Mouse (Mus musculus) left cerebral cortex, adult 2 months (tissue): ENCODE measurements around the gene Olfr412. TPM values are rescaled to one million over a fixed set of nuclear protein-coding genes. Genes with fewer than 3 reads are reported as not detected.

Experiments used
- DNase-seq, 2 experiments: peaks; one replicate each; pipeline ENCODE4 v3.0.0; 2021 to 2022; ENCODE audit warnings: low spot score in 2 of 2, mixed read lengths in 1 of 2; ENCODE audit errors: extremely low spot score in 1 of 2
- H3K27ac ChIP-seq: fragments of 200-600 bp; 2 replicates; pipeline ENCODE4 v1.8.1; 2022
- H3K4me3 ChIP-seq: fragments of 200-600 bp; 2 replicates; pipeline ENCODE4 v1.8.1; 2022
- CTCF ChIP-seq: fragments of 200-600 bp; IDR thresholded peaks from 2 replicates; pipeline ENCODE4 v1.8.1; 2022; ENCODE audit warnings: antibody characterized with exemption, mild to moderate bottlenecking, moderate library complexity
- intact Hi-C: fragments of 180-260 bp; cut with DNase I; formaldehyde crosslinking; loops from one replicate; pipeline ENCODE4 v1.15.1; 2025
- total RNA-seq, 2 experiments: library from RNA; stranded (reverse); gene quantifications; 2 replicates each; pipeline ENCODE4 v1.2.3; 2021

The Olfr412 gene
- total RNA-seq, 2 experiments from 2014 or later = not detected

GRCm38 (mm10) chr11:74393489-74393888 lies 31.6 kb downstream of the Olfr412 start:
- Histone ChIP-seq H3K27ac (no peak overlapping the region), H3K4me3 (no peak overlapping the region)
- intact Hi-C loops = no loop called here
- TF ChIP-seq CTCF = no peak
- no peak for DNase-seq

GRCm38 (mm10) chr11:74395583-74395982 lies 33.7 kb downstream of the Olfr412 start:
- Histone ChIP-seq H3K4me3 (no peak overlapping the region), H3K27ac (no peak overlapping the region)
- TF ChIP-seq CTCF = no peak
- intact Hi-C loops = no loop called here
- no peak for DNase-seq

GRCm38 (mm10) chr11:74402126-74402525 lies 40.3 kb downstream of the Olfr412 start:
- TF ChIP-seq CTCF = peak; percentile 43
- intact Hi-C loops = no loop called here
- Histone ChIP-seq H3K4me3 (no peak overlapping the region), H3K27ac (no peak overlapping the region)
- no peak for DNase-seq

GRCm38 (mm10) chr11:74404216-74404615 lies 42.3 kb downstream of the Olfr412 start:
- no peak for DNase-seq
- no peak overlapping the region for H3K4me3 ChIP-seq
- intact Hi-C loops = no loop called here
- H3K27ac ChIP-seq = no peak overlapping the region
- TF ChIP-seq CTCF = no peak

GRCm38 (mm10) chr11:74405201-74405600 lies 43.3 kb downstream of the Olfr412 start:
- H3K4me3 ChIP-seq = no peak overlapping the region
- H3K27ac ChIP-seq = no peak overlapping the region
- TF ChIP-seq CTCF = no peak
- intact Hi-C loops = no loop called here
- no peak for DNase-seq

GRCm38 (mm10) chr11:74408587-74409446 lies 46.9 kb downstream of the Olfr412 start:
- H3K4me3 ChIP-seq = no peak overlapping the region
- peak overlapping the region; percentile 64 for H3K27ac ChIP-seq
- no peak for TF ChIP-seq CTCF
- DNase-seq = peak; percentile 83 to 86
- intact Hi-C loops = loop anchor here (2.0 kb wide), 1 partner anchor 118 kb away; no protein-coding TSS in a partner anchor

- no peak overlapping the region for H3K4me3 ChIP-seq
- H3K27ac ChIP-seq = peak overlapping the region; percentile 64
- no peak for TF ChIP-seq CTCF
- DNase-seq = no peak
- intact Hi-C loops = loop anchor here (2.0 kb wide), 1 partner anchor 117 kb away; no protein-coding TSS in a partner anchor
Measured at GRCm38 (mm10) chr11:74409447-74409754, 47.5 kb downstream of the Olfr412 start.

- no peak overlapping the region for H3K4me3 ChIP-seq
- no peak for TF ChIP-seq CTCF
- intact Hi-C loops = loop anchor here (2.0 kb wide), 1 partner anchor 117 kb away; no protein-coding TSS in a partner anchor
- peak in 1 of 2 experiments; percentile 33 for DNase-seq
- H3K27ac ChIP-seq = peak overlapping the region; percentile 64
Measured at GRCm38 (mm10) chr11:74409757-74410174, 47.9 kb downstream of the Olfr412 start.

GRCm38 (mm10) chr11:74411943-74412342 lies 50.1 kb downstream of the Olfr412 start:
- DNase-seq = no peak
- no peak for TF ChIP-seq CTCF
- intact Hi-C loops = no loop called here
- H3K27ac ChIP-seq = no peak overlapping the region
- no peak overlapping the region for H3K4me3 ChIP-seq

- no peak for DNase-seq
- TF ChIP-seq CTCF = no peak
- H3K27ac ChIP-seq = no peak overlapping the region
- intact Hi-C loops = no loop called here
- no peak overlapping the region for H3K4me3 ChIP-seq
Measured at GRCm38 (mm10) chr11:74412462-74412861, 50.6 kb downstream of the Olfr412 start.

GRCm38 (mm10) chr11:74413449-74413972 lies 51.6 kb downstream of the Olfr412 start:
- intact Hi-C loops = no loop called here
- no peak overlapping the region for H3K4me3 ChIP-seq
- H3K27ac ChIP-seq = no peak overlapping the region
- no peak for TF ChIP-seq CTCF
- DNase-seq = no peak

GRCm38 (mm10) chr11:74414112-74414511 lies 52.2 kb downstream of the Olfr412 start:
- H3K4me3 ChIP-seq = no peak overlapping the region
- no peak for TF ChIP-seq CTCF
- intact Hi-C loops = no loop called here
- DNase-seq = no peak
- no peak overlapping the region for H3K27ac ChIP-seq
